Mouse (Mus musculus) adrenal gland, postnatal 14 days (tissue): ENCODE measurements around the gene Pcolce2. TPM values are rescaled to one million over a fixed set of nuclear protein-coding genes. Genes with fewer than 3 reads are reported as not detected.

Experiments
- DNase-seq: peaks from one replicate; pipeline ENCODE4 v3.0.0; 2021; ENCODE audit warnings: mixed read lengths
- total RNA-seq: library from RNA; stranded (reverse); gene quantifications from 2 replicates; pipeline ENCODE4 v1.2.3, GENCODE M21; 2021

The Pcolce2 gene
- total RNA-seq, 1 experiment from 2014 or later: 5.0 TPM

- DNase-seq: no peak
Measured at GRCm38 (mm10) chr9:95708943-95709342, 71.5 kb downstream of the Pcolce2 start.

- no peak for DNase-seq
Measured at GRCm38 (mm10) chr9:95712574-95712973, 75.2 kb downstream of the Pcolce2 start.

GRCm38 (mm10) chr9:95736238-95736637 is 98.8 kb downstream of the Pcolce2 start:
- DNase-seq: no peak

- DNase-seq: no peak
Measured at GRCm38 (mm10) chr9:95744845-95745613, 107.6 kb downstream of the Pcolce2 start.

- DNase-seq: no peak
Measured at GRCm38 (mm10) chr9:95747298-95747697, 109.9 kb downstream of the Pcolce2 start.

Other genes with a start within 250 kb of the Pcolce2 start
- gene Chst2, start 230.9 kb upstream of the Pcolce2 start, total RNA-seq: 19.0 and 20.6 TPM in 2 replicates
- gene U2surp, start 125.6 kb upstream of the Pcolce2 start, total RNA-seq: 62.2 and 63.0 TPM in 2 replicates
- gene Paqr9, start 77.9 kb upstream of the Pcolce2 start, total RNA-seq: 9.8 and 20.8 TPM in 2 replicates
- gene Trpc1, start 112.8 kb downstream of the Pcolce2 start, total RNA-seq: 4.3 and 5.5 TPM in 2 replicates
- gene Pls1, start 207.7 kb downstream of the Pcolce2 start, total RNA-seq: 4.1 and 6.1 TPM in 2 replicates
- gene Atr, start 220.0 kb downstream of the Pcolce2 start, total RNA-seq: 13.6 and 17.5 TPM in 2 replicates